Mouse (Mus musculus): ENCODE data around the gene Zfp985.
"Not testable (repeated sequence)": the region's sequence is repeated elsewhere in the genome, so short reads cannot be mapped to it uniquely, and the experiment has no call there.

DNA sequence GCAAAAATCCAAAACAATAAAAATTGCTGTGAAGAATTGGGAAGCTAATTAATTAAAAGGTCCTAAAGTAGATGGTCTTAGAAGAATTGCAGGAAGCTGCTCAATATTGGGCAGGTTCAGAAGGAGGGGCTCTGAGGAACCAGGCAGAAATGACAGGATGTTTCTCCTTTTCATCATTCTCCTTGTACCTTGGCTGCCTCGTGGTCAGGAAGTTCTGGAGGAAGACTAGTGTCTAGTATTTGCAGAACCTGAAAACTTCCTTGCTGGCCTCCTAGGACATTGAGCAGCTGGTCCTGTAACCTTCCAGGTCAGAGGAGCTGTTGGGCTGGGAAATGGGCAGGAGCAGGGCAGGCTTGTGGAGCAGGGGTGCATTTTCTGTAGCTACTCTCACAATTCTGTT is 3.8 kb downstream of the Zfp985 start:
- TF ChIP-seq MAFK (IDR thresholded peaks at IDR 0.05; ENCODE audit: insufficient read depth, low read depth, low read length); ZNF384 (IDR thresholded peaks at IDR 0.05; ENCODE audit: low read depth, low read length); CHD2 (IDR thresholded peaks at IDR 0.05; ENCODE audit: low read depth, low read length); ZC3H11A (IDR thresholded peaks at IDR 0.05; ENCODE audit: borderline replicate concordance, low read depth, low read length); HCFC1 (IDR thresholded peaks at IDR 0.05; ENCODE audit: borderline replicate concordance, insufficient read depth, low read length): not testable (repeated sequence)

Measured in ES-E14 (cell line).